Mouse (Mus musculus): ENCODE data around the gene Igtp.
"Not testable (repeated sequence)": the region's sequence is repeated elsewhere in the genome, so short reads cannot be mapped to it uniquely, and the experiment has no call there.

Igtp gene

GRCm38 (mm10) chr11:58199229-58200037 is at the start of gene Igtp, which contains the start of gene Irgm2:
TSS of gene Igtp (plus strand) at chr11:58199556.
TSS of gene Irgm2 (plus strand) at chr11:58199618.
- DNase-seq (ENCODE audit: low spot score in 2 of 2), result peak; percentile 74 to 81

- DNase-seq (ENCODE audit: low spot score in 2 of 2), result no peak
Observed at GRCm38 (mm10) chr11:58155458-58155857, 43.9 kb upstream of the Igtp start.

- DNase-seq (ENCODE audit: low spot score in 2 of 2), result no peak
Observed at GRCm38 (mm10) chr11:58156871-58157270, 42.5 kb upstream of the Igtp start.

- no peak for DNase-seq (ENCODE audit: low spot score in 2 of 2)
Observed at GRCm38 (mm10) chr11:58165072-58165471, 34.3 kb upstream of the Igtp start.

- DNase-seq (ENCODE audit: low spot score in 2 of 2), result no peak
Observed at GRCm38 (mm10) chr11:58167822-58168166, 31.6 kb upstream of the Igtp start.

- DNase-seq (ENCODE audit: low spot score in 2 of 2), result peak; percentile 75 to 84
Observed at GRCm38 (mm10) chr11:58168167-58168915, 31.0 kb upstream of the Igtp start, which contains the start of gene Gemin5. TSS of gene Gemin5 (minus strand) at chr11:58168539.

GRCm38 (mm10) chr11:58169666-58170065 is 29.7 kb upstream of the Igtp start:
- no peak for DNase-seq (ENCODE audit: low spot score in 2 of 2)

GRCm38 (mm10) chr11:58171459-58172091 is 27.8 kb upstream of the Igtp start, which contains the start of gene Mrpl22:
TSS of gene Mrpl22 (plus strand) at chr11:58171661.
- peak; percentile 86 to 93 for DNase-seq (ENCODE audit: low spot score in 2 of 2)

- DNase-seq (ENCODE audit: low spot score in 2 of 2), result peak; percentile 19 to 64
Observed at GRCm38 (mm10) chr11:58179563-58179962, 19.8 kb upstream of the Igtp start.

GRCm38 (mm10) chr11:58179986-58180385 is 19.4 kb upstream of the Igtp start:
- not testable (repeated sequence) for DNase-seq (ENCODE audit: low spot score in 2 of 2)

- DNase-seq (ENCODE audit: low spot score in 2 of 2), result no peak
Observed at GRCm38 (mm10) chr11:58180756-58181155, 18.6 kb upstream of the Igtp start.

- DNase-seq (ENCODE audit: low spot score in 2 of 2), result no peak
Observed at GRCm38 (mm10) chr11:58183579-58183978, 15.8 kb upstream of the Igtp start.

- DNase-seq (ENCODE audit: low spot score in 2 of 2), result no peak
Observed at GRCm38 (mm10) chr11:58189675-58190074, 9.7 kb upstream of the Igtp start.

GRCm38 (mm10) chr11:58193326-58193725 is 6.0 kb upstream of the Igtp start:
- no peak for DNase-seq (ENCODE audit: low spot score in 2 of 2)

GRCm38 (mm10) chr11:58193860-58194520 is 5.4 kb upstream of the Igtp start:
- no peak for DNase-seq (ENCODE audit: low spot score in 2 of 2)

- DNase-seq (ENCODE audit: low spot score in 2 of 2), result no peak
Observed at GRCm38 (mm10) chr11:58198663-58199062, 693 bp upstream of the Igtp start.

GRCm38 (mm10) chr11:58200226-58200625 is 870 bp downstream of the Igtp start:
- no peak for DNase-seq (ENCODE audit: low spot score in 2 of 2)

GRCm38 (mm10) chr11:58201052-58201451 is 1.7 kb downstream of the Igtp start:
- DNase-seq (ENCODE audit: low spot score in 2 of 2), result no peak

GRCm38 (mm10) chr11:58210321-58210886 is 11.0 kb downstream of the Igtp start:
- DNase-seq (ENCODE audit: low spot score in 2 of 2), result no peak

GRCm38 (mm10) chr11:58211062-58211681 is 11.8 kb downstream of the Igtp start:
- DNase-seq (ENCODE audit: low spot score in 2 of 2), result no peak

GRCm38 (mm10) chr11:58211682-58212067 is 12.3 kb downstream of the Igtp start:
- DNase-seq (ENCODE audit: low spot score in 2 of 2), result no peak

Data from spleen, postnatal 14 days (tissue).